Mouse (Mus musculus): ENCODE measurements around the gene Jun. TPM values are rescaled to one million over a fixed set of nuclear protein-coding genes. Genes with fewer than 3 reads are reported as not detected.

Gene Jun
- 304 TPM for polyA plus RNA-seq (2017; shearing (Covaris generic))

GRCm38 (mm10) chr4:95052025-95052899, at the start of gene Jun:
Gene Jun (minus strand): TSS chr4:95052222.

Other genes with a start within 250 kb of the Jun start
- gene Eqtn, start 123.4 kb downstream of the Jun start, polyA plus RNA-seq (2017; shearing (Covaris generic)) = not detected
- gene Mysm1, start 73.1 kb downstream of the Jun start, polyA plus RNA-seq (2017; shearing (Covaris generic)) = 63.1 TPM